Mouse (Mus musculus) spleen, postnatal 36 days (tissue): Measurements from ENCODE around the gene Pdzd2.

Source experiments
- DNase-seq, 2 experiments: peaks; one replicate each; pipeline ENCODE4 v3.0.0; 2022; ENCODE audit warnings: low spot score in 2 of 2, mixed read lengths in 1 of 2

Pdzd2 gene

DNA sequence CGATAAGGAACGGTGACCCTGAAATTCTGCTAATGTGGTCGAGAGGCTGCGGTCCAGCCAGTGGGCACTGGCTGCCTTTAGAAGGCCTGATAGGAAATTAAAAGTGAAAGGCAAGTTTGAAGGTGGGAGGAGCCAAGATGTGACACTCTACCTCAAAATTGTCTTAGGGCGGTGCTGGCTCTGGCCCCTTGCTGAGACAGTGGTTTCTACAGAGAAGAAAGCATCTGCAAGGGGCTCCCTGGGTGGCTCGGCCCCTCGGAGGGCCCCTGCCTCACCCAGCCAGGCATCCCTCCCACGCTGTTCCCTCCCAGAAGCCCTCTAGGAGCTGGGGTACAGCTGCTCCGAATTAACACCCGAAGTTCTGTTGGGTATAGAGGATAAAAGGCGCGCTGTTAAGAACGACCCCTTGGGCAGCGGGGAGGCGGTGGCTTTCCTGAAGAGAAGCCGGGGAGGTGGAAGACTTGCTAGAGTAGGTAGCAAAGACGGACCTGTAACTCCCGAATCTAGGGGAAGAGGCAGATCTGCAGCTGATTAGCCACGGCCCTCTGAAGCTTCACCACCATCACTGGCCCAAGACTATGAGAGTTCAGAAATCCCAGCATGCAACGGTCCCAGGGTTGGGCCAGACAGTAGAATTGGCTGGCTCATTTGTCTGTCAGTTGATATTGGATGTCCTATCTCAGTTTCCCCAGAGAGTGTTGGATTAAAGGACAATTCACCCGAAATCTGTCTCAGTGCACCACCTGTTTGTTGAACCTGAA lies 71.8 kb downstream of the Pdzd2 start:
- DNase-seq = peak; percentile 44 to 51

DNA sequence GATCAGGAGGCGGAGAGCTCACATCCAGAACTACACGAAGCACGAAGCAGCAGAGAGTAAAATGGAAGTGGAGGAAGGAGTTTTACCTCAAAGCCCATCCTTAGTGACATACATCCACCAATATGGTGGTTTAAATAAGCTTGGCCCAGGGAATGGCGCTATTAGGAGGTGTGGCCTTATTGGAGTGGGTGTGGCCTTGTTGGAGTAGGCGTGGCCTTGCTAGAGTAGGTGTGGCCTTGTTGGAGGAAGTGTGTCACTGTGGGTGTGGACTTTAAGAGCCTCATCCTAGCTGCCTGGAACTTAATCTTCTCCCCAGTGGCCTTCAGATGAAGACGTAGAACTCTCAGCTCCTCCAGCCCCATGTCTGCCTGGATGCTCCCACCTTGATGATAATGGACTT lies 73.8 kb downstream of the Pdzd2 start:
- no peak for DNase-seq

DNA sequence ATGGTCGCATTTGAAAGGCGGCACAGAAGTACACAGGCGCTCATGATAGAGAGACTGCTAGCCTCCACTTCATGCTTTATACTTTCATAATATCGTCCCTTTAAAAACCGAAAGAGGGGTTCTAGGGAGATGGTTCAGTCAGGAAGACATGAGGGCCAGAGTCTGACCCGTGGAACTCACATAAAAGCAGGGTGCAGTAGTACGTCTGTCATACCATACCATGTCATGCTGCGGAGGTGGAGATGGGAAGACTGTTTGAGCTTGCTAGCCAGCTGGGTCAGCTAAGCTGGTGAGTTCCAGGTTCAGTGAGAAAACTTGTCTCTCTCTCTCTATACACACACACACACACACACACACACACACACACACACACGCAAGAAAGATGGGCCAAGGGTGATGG lies 76.4 kb downstream of the Pdzd2 start:
- DNase-seq = no peak

DNA sequence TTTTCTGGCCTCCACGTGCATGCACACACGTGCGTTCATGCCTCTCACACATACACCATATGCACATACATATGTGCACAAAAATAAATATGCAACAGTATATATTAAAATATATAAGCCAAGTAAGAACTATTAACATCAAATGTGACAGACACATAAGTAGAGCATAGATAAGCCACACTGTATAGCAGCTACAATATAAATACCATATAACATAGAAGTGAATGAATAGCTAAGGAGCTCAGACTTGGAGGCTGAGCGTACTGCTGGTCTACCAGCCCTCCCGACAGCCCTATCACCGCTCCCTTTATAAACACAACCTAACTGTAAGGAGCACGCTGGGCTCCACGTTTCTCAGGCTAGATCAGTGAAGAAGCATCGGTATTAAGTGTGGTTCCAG lies 79.4 kb downstream of the Pdzd2 start:
- DNase-seq = no peak

DNA sequence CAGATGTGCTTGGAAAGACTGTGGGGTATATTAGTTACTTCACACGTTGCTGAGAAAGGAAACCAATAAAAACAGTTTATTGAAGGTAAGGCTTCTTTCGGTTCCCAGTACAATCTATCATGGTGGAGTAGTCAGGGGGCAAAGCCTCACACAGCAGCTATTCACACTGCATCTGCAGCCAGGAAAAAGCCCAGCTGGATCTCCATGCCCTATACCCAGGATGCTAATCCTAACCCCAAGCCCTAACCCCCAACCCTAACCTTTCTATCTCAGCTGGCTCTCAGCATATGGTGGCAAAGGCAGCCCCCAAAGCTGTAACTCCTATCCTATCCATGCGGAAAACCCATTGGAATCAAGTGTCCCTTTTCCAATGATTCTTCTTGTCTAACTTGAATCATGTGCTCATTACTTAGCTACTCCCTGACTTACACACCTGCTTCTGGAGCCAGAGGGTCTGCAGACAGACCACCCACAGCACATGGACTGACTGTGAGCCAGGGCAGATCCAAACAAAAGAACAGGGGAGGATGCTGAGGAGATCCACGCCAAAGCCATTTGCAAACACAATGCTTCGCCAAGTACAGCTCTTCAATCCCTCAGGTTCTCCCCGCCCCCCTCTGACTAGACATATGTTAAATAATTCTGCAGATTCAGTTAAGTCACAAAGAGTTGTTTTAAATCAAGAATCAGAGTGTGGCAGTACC lies 83.6 kb downstream of the Pdzd2 start:
- DNase-seq = no peak

DNA sequence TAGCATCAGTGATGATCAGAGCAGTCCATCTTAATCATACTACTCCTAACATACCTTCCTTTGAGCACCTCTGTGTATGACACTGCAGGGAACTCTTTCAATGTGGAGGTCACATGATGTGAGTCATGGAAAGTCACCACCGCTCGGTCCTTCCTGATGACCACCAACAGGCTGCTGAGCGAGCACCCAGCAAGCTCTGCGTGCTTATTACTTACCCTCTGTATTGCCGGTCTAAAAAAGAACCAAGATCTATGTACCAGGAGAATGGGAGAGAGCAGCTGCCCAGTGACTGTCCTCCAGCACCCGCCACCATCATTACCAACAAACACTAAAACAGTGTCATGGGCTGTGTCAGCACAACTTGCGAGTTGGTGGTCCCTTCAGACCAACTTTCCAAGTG lies 84.4 kb downstream of the Pdzd2 start:
- no peak for DNase-seq

DNA sequence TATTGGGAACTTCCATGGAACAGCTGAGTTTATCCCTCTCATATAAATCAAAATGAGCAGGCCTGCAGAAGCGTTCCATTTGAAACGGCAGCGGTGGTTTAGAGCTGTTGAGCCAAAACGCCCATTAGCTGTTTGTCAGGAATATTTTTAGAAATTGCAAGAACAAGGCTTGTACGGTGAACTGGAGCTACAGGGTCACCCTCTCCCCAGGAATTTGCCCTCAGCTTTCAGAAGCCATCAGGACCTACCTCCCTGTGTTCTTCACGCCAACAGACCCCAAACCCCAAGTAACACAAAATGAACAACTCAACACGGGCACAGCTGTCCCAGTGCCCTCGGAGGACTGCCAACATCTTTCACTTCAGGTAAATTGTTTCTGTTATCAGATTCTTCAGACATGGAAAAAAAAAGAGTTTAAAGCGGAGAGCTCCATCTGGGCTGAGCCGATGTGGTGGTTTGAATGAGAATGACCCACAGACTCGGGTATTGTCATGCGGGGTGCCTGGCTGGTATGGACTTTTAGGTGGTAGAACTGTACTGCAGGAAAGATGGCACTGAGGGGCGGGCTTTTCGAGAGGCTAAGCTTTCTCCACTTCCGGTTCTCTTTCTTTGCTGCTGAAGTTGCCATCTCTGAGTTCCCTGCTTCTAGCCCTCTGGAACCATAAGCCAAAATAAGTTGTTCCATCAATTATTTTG lies 87.2 kb downstream of the Pdzd2 start:
- no peak for DNase-seq

DNA sequence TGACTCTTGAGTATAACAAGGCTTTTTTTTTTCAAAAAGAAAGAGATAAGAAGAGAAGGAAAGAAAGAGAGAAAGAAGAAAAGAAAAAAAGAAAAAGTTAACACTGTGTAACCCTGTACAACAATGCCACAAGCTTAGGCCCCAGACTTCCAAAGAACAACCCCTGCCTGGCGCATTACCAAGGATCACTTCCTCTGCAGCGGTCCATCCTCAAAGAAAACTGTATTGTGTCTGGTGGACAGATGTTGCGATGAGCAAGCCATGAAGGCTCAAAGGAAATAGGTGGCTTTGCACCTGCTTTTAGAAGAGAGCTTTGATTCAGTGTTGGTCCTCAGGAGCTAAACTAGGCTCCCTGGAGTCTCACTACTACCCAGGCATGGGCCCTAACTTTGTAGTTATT lies 89.5 kb downstream of the Pdzd2 start:
- DNase-seq = peak in 1 of 2 experiments; percentile 10

DNA sequence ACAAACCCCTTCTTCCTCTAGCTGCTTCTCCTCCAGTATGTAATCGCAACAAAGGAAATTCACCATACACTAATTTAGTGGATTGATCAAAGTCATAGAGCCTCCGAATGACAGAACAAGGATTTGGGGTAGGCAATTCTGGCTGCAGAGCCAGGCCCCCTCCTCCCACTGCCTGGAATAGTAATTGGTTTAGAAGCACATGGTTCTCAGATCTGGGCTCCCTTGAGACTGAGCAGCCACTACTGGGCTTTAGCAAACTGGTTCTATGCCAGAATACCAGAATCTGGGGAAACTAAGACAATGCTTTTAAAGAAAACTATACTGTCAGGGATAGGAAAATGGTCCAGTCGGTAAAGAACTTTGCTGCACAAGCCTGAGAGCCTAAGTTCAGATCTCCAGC lies 90.0 kb downstream of the Pdzd2 start:
- DNase-seq = no peak

DNA sequence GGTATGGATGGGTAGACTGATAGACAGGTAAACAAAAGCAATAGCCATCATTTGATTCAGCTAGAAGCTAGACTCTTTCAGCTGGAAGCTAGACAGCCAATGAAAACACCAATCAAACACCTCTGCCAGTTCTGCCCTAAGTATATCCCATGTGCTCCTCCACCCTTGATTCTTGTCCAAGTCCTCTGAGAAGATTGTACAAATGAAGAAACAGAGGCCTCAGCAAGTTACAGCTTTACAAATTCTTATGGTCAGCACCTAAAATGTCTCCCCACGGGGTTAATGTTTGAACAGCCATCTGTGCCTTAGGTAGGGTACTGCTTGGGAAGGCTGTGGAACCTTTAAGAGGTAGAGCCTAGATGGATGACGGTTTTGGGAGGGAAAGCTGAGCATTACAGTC lies 90.6 kb downstream of the Pdzd2 start:
- no peak for DNase-seq

DNA sequence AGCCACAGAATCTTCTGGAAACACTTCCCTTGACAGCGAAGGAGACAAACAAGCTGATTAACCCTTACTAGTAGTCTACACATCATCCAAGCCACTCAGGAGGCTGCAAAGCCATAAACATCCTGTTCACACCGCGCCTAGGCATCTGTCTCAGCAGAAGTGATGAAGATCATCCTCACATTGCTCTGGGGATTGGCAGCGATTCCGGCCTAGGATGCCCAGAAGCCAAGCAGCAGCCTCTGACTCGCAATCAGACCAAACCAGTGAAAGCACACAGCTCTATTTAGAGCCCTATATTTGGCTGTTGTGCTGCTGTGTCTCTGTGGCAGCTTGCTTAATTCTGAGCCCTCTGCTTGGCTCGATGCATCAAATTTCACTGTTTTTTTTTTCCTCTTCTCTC lies 99.0 kb downstream of the Pdzd2 start:
- no peak for DNase-seq

DNA sequence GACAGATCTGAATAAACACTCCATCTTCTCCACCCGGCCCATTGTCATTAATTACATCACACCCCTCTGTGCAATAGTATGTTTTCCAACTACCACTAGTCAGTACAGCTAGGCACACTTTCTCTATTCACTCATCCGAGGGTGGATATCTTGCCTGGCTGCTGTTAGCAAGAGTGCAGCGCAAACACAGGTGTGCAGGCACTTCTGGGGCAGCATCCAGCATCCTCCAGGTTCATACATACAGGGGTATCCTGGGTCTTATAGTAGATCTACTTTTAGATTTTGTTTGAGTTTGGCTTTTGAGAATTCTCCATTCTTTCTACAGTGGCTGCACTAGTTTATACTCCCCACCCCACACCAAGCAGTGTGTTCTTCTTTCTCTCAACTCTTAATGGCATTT lies 99.9 kb downstream of the Pdzd2 start:
- no peak for DNase-seq

DNA sequence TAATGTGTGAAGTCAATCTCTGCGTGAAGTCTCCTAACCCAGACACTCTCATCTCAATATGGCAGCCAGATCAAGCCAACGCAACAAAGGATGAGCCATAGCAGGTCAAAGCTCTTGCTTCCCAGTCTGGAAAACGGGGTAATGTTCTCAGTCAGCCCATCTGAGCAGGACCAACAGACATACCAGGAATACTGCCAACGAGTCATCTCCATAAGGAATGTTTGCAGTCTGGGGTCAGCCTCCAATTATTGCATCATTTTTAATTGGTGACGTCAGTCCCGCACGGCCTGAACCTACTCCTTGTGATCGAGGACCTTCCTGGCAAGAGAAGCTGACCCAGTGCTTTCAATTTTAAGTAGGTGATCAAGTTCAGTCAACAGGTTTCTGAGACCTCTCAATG lies 100.5 kb downstream of the Pdzd2 start:
- DNase-seq = no peak

DNA sequence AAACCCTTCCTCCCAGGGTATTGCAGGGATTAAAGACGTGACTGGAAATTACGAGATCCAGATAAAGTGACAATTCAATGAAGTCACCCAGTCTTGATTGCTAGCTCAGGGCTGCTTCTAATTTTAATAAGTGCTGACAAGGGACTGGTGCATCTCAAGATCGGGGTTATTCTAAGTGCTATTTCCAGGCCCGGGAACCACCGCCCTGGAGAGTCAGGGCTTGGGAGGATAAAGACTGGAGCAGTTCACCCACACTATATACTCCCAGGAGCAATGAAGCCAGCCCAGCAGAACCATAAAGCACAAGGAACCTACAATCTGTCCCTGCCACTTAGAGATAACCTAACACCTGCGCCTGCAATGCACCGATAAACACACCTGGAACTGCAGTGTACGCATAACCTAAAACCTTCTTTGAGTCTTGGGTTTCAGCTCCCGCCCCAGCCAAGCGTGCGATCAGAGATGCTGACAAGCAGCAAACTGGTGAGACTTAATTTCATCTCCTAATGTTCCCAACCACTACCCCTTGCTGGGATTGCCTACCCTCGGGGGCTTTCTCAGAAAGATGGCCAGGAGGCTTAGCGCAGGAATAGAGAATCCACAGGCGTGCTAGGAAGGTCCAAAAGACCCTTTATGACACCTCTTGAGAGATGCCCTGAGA lies 101.2 kb downstream of the Pdzd2 start:
- DNase-seq = no peak

DNA sequence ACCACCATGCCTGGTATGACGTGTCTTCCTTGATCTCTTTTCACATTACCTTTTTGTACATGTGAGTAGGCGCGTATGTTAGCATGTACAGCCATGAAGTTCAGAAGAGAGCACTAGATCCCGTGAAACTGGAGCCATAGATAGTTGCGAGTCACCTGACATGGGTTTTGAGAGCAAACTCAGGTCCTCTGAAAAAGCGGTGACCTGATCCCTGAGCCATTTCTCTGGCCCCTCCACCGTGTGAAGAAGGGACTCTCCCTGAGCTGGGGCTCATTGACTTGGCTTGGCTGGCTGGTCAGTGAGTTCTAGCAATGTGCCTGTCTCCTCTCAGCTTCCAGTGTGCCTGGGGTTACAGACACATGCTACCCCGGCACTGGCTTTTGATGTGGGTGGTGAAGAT lies 102.2 kb downstream of the Pdzd2 start:
- no peak for DNase-seq

DNA sequence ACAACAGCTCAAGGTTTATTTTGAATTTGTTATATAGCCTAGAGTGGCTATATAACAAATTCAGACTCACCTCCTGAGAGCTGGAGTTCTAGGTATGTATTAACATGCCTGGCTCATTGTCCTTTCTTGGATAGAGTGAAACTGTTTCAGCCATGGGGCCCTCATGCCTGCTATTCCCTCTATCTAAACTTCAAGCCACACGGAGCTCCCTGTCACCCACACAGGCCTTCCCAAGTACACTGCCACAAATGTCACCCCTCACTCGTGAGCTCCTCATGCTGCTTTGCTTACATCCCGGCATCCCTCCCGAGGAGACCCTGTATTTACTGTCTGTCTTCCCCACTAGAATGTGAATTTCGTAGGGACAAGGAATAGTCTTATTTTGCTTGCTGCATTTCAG lies 103.3 kb downstream of the Pdzd2 start:
- DNase-seq = no peak

DNA sequence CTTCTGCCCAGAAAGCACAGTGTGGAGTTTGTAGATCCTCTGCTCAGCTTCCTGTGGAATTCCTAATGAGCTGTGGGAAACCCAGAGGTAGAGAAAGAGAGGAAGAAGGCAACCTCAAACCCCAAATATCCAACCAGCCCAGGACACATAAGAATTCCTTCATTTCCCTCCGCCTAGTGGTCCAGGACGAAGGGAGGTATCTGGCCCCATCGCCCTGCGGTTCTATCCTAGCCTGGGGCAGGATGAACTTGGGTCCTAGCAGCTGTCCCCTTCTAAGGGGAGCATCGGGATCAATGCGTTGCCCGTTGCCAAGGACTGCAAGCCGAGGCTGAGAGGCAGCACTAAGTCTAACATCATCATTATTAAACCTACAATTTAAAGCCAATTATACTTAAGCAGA lies 104.8 kb downstream of the Pdzd2 start:
- no peak for DNase-seq

DNA sequence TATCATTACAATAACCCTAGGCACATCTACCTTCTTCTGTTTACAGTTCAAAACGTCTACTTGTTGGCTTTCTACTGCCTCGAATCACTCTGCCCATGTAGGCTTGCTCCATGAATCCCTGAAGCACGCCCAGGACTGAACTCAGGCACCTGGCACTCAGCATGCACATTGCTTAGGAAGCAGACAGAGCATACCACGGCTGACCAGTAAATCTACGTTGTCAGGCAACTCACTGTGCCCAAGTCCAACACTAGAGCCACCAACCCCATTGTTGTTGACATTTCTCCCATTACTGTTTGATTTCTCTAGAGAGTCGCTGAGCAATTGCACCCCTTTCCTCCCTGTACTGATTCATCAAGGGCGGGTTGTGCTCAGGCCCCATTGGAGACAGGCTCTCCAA lies 110.6 kb downstream of the Pdzd2 start:
- DNase-seq = no peak

DNA sequence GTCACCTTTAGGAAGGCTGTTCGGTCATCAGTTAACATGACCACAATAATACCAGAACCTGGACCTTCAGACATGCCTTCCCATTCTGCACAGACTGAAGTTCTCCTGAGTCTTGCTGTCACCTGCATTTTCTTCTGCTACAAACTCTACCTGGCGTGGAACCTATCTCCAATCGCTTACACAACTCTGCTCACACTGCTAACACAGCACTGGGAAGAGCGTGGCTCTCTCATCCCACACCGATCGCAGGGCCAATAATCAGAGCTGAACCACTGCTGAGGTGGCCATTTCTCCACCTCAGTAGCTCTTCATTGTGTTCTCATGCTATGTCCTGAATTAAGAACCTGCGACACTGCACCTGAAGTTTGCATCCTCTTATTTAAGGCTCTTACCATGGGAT lies 111.3 kb downstream of the Pdzd2 start:
- no peak for DNase-seq

DNA sequence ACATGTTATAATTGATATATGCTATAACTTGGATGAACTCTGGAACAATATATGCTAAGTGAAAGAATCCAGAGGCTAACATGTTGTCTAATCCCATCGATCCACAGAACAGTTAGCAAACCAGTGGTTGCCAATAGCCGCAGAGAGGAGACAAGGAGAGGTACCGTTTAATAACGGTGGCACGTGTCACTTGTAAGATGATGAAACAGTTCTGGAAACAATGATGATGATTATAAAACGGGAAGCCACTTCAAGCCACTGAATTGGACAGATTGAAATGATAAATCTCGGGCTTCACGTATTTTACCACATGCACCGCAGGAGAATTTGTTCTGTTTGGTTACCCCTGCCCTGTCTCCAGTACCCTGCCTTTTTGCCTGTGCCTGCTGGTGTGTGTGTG lies 112.8 kb downstream of the Pdzd2 start:
- DNase-seq = no peak

DNA sequence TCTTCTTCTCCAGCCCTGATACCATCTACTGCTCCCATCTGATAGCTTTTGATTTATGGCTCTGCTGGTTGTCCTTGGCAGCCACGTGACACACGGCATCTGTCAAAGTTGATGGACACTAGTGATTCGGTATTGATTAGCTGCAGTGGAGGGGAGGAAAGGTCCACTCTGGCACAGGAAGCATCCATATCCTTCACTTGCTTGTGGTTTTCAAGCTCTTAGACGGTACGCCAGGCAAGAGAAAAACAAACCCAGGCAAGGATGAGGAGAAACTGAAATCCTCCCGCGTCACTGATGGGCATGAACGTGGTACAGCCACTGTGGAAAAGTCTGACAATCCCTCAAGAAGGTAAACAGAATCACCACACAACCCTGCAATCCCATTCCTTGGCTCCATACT lies 113.6 kb downstream of the Pdzd2 start:
- DNase-seq = no peak

DNA sequence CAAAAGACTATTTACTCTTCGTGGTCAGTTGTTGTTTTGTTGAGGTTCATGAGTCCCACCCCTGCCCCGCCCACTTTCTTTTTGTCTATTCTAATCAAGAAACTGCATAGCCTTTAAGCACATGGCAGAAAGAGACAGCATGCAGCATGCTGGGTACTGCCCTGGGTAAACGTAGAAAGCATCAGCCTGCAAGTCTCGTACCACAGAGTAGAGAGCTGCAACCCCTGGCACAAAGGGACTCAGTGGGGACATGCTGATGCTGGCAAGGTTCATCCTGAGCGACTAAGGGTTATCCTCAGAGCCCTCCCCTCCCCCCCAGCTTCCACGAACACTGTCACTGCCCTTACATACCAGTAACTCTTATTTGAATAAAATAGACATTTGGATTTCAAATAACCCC lies 114.2 kb downstream of the Pdzd2 start:
- DNase-seq = no peak

DNA sequence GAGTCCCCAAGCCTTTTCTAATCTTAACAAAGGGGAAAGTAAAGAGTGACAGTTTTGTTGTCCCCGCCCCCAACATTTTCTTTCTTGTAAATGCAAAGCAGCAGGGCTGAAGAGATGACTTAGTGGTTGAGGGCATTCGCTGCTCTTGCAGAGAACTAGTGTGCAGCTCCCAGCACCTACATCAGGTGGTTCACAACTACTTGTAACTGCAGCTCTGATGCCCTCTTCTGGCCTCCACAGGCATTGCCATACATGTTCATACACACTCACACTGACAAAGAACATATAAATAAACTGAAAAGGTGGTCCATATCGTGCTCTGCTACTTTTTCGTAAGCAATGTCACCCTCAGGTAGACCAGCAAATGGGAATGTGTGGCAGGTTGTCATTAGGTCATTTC lies 116.2 kb downstream of the Pdzd2 start:
- DNase-seq = no peak
